In genomic region chr11:100335731-100336130, GRCm38 (mm10) we compare ENCODE assay signal across 14 mouse cellular contexts. TPM values are rescaled to one million over a fixed set of nuclear protein-coding genes. Genes with fewer than 3 reads are reported as not detected.
A peak's percentile ranks its signal among the peaks of the same experiment; 100 is the strongest.
DNase-seq lines count a peak whose midpoint lies in the region; ATAC-seq and TF ChIP-seq lines count a peak whose summit lies in the region.
"Had no signal": no experiment of that assay in that cellular context is flagged by ENCODE, and none has a peak within 500 bp of the region (broad histone marks: within the 10 kb centered on the region; RNA-seq: fewer than 3 reads in every experiment).

No protein-coding gene starts in this region.

- H3K4me1 ChIP-seq in forebrain, embryonic 11.5 days (replicated peaks; ENCODE audit: control insufficient read depth, insufficient read depth, low read length), result 0 out of 2 replicates have a peak, but pooled peaks cover 5% of the 10 kb centered on the region
- peaks cover 29% of the 10 kb centered on the region for H3K4me1 ChIP-seq in forebrain, embryonic 10.5 days
- peaks cover 26% of the 10 kb centered on the region for H3K4me1 ChIP-seq in embryonic facial prominence, embryonic 10.5 days
- peaks cover 47% of the 10 kb centered on the region for H3K4me1 ChIP-seq in hindbrain, embryonic 13.5 days (replicated peaks)
- H3K4me1 ChIP-seq in midbrain, embryonic 15.5 days, result peaks cover 42% of the 10 kb centered on the region
- H3K4me1 ChIP-seq in liver, postnatal 0 days (ENCODE audit: insufficient read depth), result no peaks in the 10 kb centered on the region; the same call in 1 of the 2 replicates
- H3K4me1 ChIP-seq: limb, embryonic 15.5 days had no signal

- WGBS in forebrain, embryonic 11.5 days, result 73% methylated on average over 3 of the region's 3 CpGs
- WGBS in forebrain, embryonic 10.5 days, result 89% methylated on average over 3 of the region's 3 CpGs
- 82% methylated on average over 3 of the region's 3 CpGs for WGBS in embryonic facial prominence, embryonic 10.5 days
- WGBS in hindbrain, embryonic 13.5 days, result 33% methylated on average over 3 of the region's 3 CpGs
- 21% methylated on average over 3 of the region's 3 CpGs for WGBS in midbrain, embryonic 15.5 days
- WGBS in liver, postnatal 0 days (ENCODE audit: insufficient replicate concordance), result 73% methylated on average over 3 of the region's 3 CpGs

- H3K9me3 ChIP-seq in forebrain, embryonic 11.5 days (ENCODE audit: control insufficient read depth, low read length), result no peaks in the 10 kb centered on the region
- H3K9me3 ChIP-seq in forebrain, embryonic 10.5 days, result no peaks in the 10 kb centered on the region
- no peaks in the 10 kb centered on the region for H3K9me3 ChIP-seq in embryonic facial prominence, embryonic 10.5 days
- H3K9me3 ChIP-seq in hindbrain, embryonic 13.5 days, result no peaks in the 10 kb centered on the region
- H3K9me3 ChIP-seq in midbrain, embryonic 15.5 days, result no peaks in the 10 kb centered on the region
- H3K9me3 ChIP-seq in liver, postnatal 0 days (ENCODE audit: low read length), result no peaks in the 10 kb centered on the region
- H3K9me3 ChIP-seq: G1E; limb, embryonic 15.5 days had no signal

- TF ChIP-seq EP300 in liver, postnatal 0 days (IDR thresholded peaks at IDR 0.05; ENCODE audit: low read depth), result no peak

- TF ChIP-seq CTCF in liver, postnatal 0 days (IDR thresholded peaks at IDR 0.05; ENCODE audit: low read depth), result no peak

- no peaks in the 10 kb centered on the region for H3K27me3 ChIP-seq in forebrain, embryonic 11.5 days (ENCODE audit: control insufficient read depth, insufficient read depth, low read length)
- no peaks in the 10 kb centered on the region for H3K27me3 ChIP-seq in forebrain, embryonic 10.5 days (ENCODE audit: poor library complexity, severe bottlenecking)
- no peaks in the 10 kb centered on the region for H3K27me3 ChIP-seq in embryonic facial prominence, embryonic 10.5 days (replicated peaks; ENCODE audit: low read depth, poor library complexity, severe bottlenecking)
- no peaks in the 10 kb centered on the region for H3K27me3 ChIP-seq in hindbrain, embryonic 13.5 days
- no peaks in the 10 kb centered on the region for H3K27me3 ChIP-seq in midbrain, embryonic 15.5 days (replicated peaks)
- no peaks in the 10 kb centered on the region for H3K27me3 ChIP-seq in liver, postnatal 0 days (ENCODE audit: insufficient read depth, low read length)
- H3K27me3 ChIP-seq: limb, embryonic 15.5 days had no signal

- H3K36me3 ChIP-seq in forebrain, embryonic 11.5 days (ENCODE audit: control insufficient read depth, insufficient read depth, low read length), result no peaks in the 10 kb centered on the region
- H3K36me3 ChIP-seq in forebrain, embryonic 10.5 days (replicated peaks), result no peaks in the 10 kb centered on the region
- no peaks in the 10 kb centered on the region for H3K36me3 ChIP-seq in embryonic facial prominence, embryonic 10.5 days (replicated peaks)
- H3K36me3 ChIP-seq in hindbrain, embryonic 13.5 days, result no peaks in the 10 kb centered on the region
- H3K36me3 ChIP-seq in midbrain, embryonic 15.5 days (replicated peaks), result no peaks in the 10 kb centered on the region
- no peaks in the 10 kb centered on the region for H3K36me3 ChIP-seq in liver, postnatal 0 days (replicated peaks; ENCODE audit: insufficient read depth, low read length)
- H3K36me3 ChIP-seq: G1E; limb, embryonic 15.5 days had no signal

- H3K4me2 ChIP-seq in forebrain, embryonic 11.5 days (ENCODE audit: low read depth, low read length, severe bottlenecking), result no peak overlapping the region
- no peak overlapping the region for H3K4me2 ChIP-seq in hindbrain, embryonic 13.5 days
- no peak overlapping the region for H3K4me2 ChIP-seq in midbrain, embryonic 15.5 days
- no peak overlapping the region for H3K4me2 ChIP-seq in liver, postnatal 0 days (ENCODE audit: low read depth, low read length)
- H3K4me2 ChIP-seq: heart, embryonic 11.5 days; limb, embryonic 15.5 days had no signal

- no peak overlapping the region for H3K4me3 ChIP-seq in forebrain, embryonic 11.5 days (ENCODE audit: low read depth, low read length)
- H3K4me3 ChIP-seq in forebrain, embryonic 10.5 days, result no peak overlapping the region
- H3K4me3 ChIP-seq in embryonic facial prominence, embryonic 10.5 days, result no peak overlapping the region
- H3K4me3 ChIP-seq in hindbrain, embryonic 13.5 days, result no peak overlapping the region
- H3K4me3 ChIP-seq in midbrain, embryonic 15.5 days, result no peak overlapping the region
- H3K4me3 ChIP-seq in liver, postnatal 0 days (ENCODE audit: low read depth, low read length), result no peak overlapping the region
- H3K4me3 ChIP-seq: limb, embryonic 15.5 days had no signal

- no peak for ATAC-seq in forebrain, embryonic 11.5 days (replicated peaks; ENCODE audit: low FRiP score)
- no peak for ATAC-seq in hindbrain, embryonic 13.5 days (ENCODE audit: low FRiP score)
- ATAC-seq in midbrain, embryonic 15.5 days (replicated peaks), result no peak
- no peak for ATAC-seq in liver, postnatal 0 days

- peak overlapping the region; percentile 18; the same call in 1 of the 2 replicates for H3K27ac ChIP-seq in forebrain, embryonic 11.5 days (ENCODE audit: low read depth, low read length)
- H3K27ac ChIP-seq in forebrain, embryonic 10.5 days, result no peak overlapping the region
- H3K27ac ChIP-seq in embryonic facial prominence, embryonic 10.5 days (replicated peaks), result no peak overlapping the region
- peak overlapping the region; percentile 77 for H3K27ac ChIP-seq in hindbrain, embryonic 13.5 days
- H3K27ac ChIP-seq in midbrain, embryonic 15.5 days, result peak overlapping the region; percentile 92
- H3K27ac ChIP-seq in liver, postnatal 0 days (ENCODE audit: low read depth), result no peak overlapping the region
- H3K27ac ChIP-seq: limb, embryonic 15.5 days had no signal

- no peak overlapping the region for H3K9ac ChIP-seq in forebrain, embryonic 11.5 days (ENCODE audit: low read length)
- H3K9ac ChIP-seq in hindbrain, embryonic 13.5 days, result no peak overlapping the region
- no peak overlapping the region for H3K9ac ChIP-seq in midbrain, embryonic 15.5 days
- no peak overlapping the region for H3K9ac ChIP-seq in liver, postnatal 0 days (replicated peaks)
- H3K9ac ChIP-seq: limb, embryonic 15.5 days had no signal

- no peak for DNase-seq in forebrain, embryonic 11.5 days (ENCODE audit: low spot score)
- no peak for DNase-seq in forebrain, embryonic 10.5 days (ENCODE audit: extremely low spot score, low spot score)
- peak; percentile 41 for DNase-seq in embryonic facial prominence, embryonic 10.5 days (ENCODE audit: low spot score)
- DNase-seq in gastrocnemius, adult 18-20 months (ENCODE audit: low spot score), result no peak
- no peak for DNase-seq in right cerebral cortex, postnatal 14 days
- DNase-seq in liver, postnatal 0 days, result no peak
- DNase-seq: lung, postnatal 14 days had no signal

RNA-seq across cellular contexts. Expression of gene Gast, which starts 1.5 kb away (rescaled TPM):
- polyA plus RNA-seq in forebrain, embryonic 11.5 days (2014; fragmentation: Nextera tagmentation; extraction: Ambion mirVana), result 0.69 and 0.79 TPM in 2 replicates
- not detected in 2 replicates for polyA plus RNA-seq in forebrain, embryonic 10.5 days (2016; fragmentation: Nextera tagmentation; extraction: Ambion mirVana)
- 0.37 TPM in 1 of 2 replicates, not detected in the other for polyA plus RNA-seq in embryonic facial prominence, embryonic 10.5 days (2016; fragmentation: Nextera tagmentation; extraction: Ambion mirVana)
- polyA plus RNA-seq in hindbrain, embryonic 13.5 days (2015; fragmentation: Nextera tagmentation; extraction: Ambion mirVana), result 0.66 and 1.7 TPM in 2 replicates
- 2.0 and 2.3 TPM in 2 replicates for polyA plus RNA-seq in midbrain, embryonic 15.5 days (2015; fragmentation: Nextera tagmentation; extraction: Ambion mirVana)
- total RNA-seq in gastrocnemius, adult 18-20 months (2021), result not detected
- polyA plus RNA-seq in liver, postnatal 0 days (2015; fragmentation: Nextera tagmentation; extraction: Ambion mirVana), result not detected in 2 replicates
- total RNA-seq: G1E; layer of hippocampus, postnatal 14 days had no signal
- polyA plus RNA-seq: G1E; heart, embryonic 11.5 days; testis, adult 2 months had no signal

RNA-seq across cellular contexts. Expression of gene Eif1, which starts 16.0 kb away (rescaled TPM):
- polyA plus RNA-seq in forebrain, embryonic 11.5 days (2014; fragmentation: Nextera tagmentation; extraction: Ambion mirVana), result 1,675 and 1,791 TPM in 2 replicates
- 1,690 and 1,733 TPM in 2 replicates for polyA plus RNA-seq in forebrain, embryonic 10.5 days (2016; fragmentation: Nextera tagmentation; extraction: Ambion mirVana)
- polyA plus RNA-seq in embryonic facial prominence, embryonic 10.5 days (2016; fragmentation: Nextera tagmentation; extraction: Ambion mirVana), result 1,675 and 1,681 TPM in 2 replicates
- polyA plus RNA-seq in hindbrain, embryonic 13.5 days (2015; fragmentation: Nextera tagmentation; extraction: Ambion mirVana), result 1,398 and 1,436 TPM in 2 replicates
- 1,086 and 1,110 TPM in 2 replicates for polyA plus RNA-seq in midbrain, embryonic 15.5 days (2015; fragmentation: Nextera tagmentation; extraction: Ambion mirVana)
- 1,000 to 10,000 TPM; 1,490 to 1,592 TPM for total RNA-seq in gastrocnemius, adult 18-20 months (2021)
- 1,752 and 1,956 TPM in 2 replicates for polyA plus RNA-seq in liver, postnatal 0 days (2015; fragmentation: Nextera tagmentation; extraction: Ambion mirVana)

RNA-seq across cellular contexts. Expression of gene Hap1, which starts 20.2 kb away (rescaled TPM):
- polyA plus RNA-seq in forebrain, embryonic 11.5 days (2014; fragmentation: Nextera tagmentation; extraction: Ambion mirVana), result 39.0 and 46.1 TPM in 2 replicates
- 46.7 and 47.5 TPM in 2 replicates for polyA plus RNA-seq in forebrain, embryonic 10.5 days (2016; fragmentation: Nextera tagmentation; extraction: Ambion mirVana)
- polyA plus RNA-seq in embryonic facial prominence, embryonic 10.5 days (2016; fragmentation: Nextera tagmentation; extraction: Ambion mirVana), result 14.0 and 14.2 TPM in 2 replicates
- 94.1 and 94.4 TPM in 2 replicates for polyA plus RNA-seq in hindbrain, embryonic 13.5 days (2015; fragmentation: Nextera tagmentation; extraction: Ambion mirVana)
- 315 and 316 TPM in 2 replicates for polyA plus RNA-seq in midbrain, embryonic 15.5 days (2015; fragmentation: Nextera tagmentation; extraction: Ambion mirVana)
- under 1 TPM; 0.26 to 0.53 TPM for total RNA-seq in gastrocnemius, adult 18-20 months (2021)
- 0.78 and 0.81 TPM in 2 replicates for polyA plus RNA-seq in liver, postnatal 0 days (2015; fragmentation: Nextera tagmentation; extraction: Ambion mirVana)
- polyA plus RNA-seq: G1E had no signal

Comparison
In these comparisons a context has a peak if more than half of its experiments do, and no peak if none do; other contexts are left out.
1. H3K27ac ChIP-seq: peak in forebrain, embryonic 11.5 days (single experiment), hindbrain, embryonic 13.5 days (single experiment) and midbrain, embryonic 15.5 days (single experiment); none in forebrain, embryonic 10.5 days (single experiment), embryonic facial prominence, embryonic 10.5 days (single experiment) and liver, postnatal 0 days (single experiment).